Mouse (Mus musculus) hindbrain, embryonic 15.5 days (tissue): ENCODE measurements at regions not wholly inside any gene's neighbourhood (a gene's known extent, or its start where the extent isn't known, plus 50 kb on each side); places are given as distances from the start of the nearest gene placed in this dataset.
A peak's percentile ranks its signal among the peaks of the same experiment; 100 is the strongest.

Experiments
- ATAC-seq: fragments of 200-750 bp; cut with Nextera tagmentation; 2 replicates; pipeline ENCODE4 v1.8.0; 2017; ENCODE audit warnings: low read depth, moderate number of reproducible peaks, moderate TSS enrichment; ENCODE audit not compliant: low FRiP score
- H3K27ac ChIP-seq: fragments of 300-500 bp; sonication (generic); replicated peaks from 2 replicates; pipeline ENCODE4 v1.5.1; 2015; ENCODE audit warnings: mild to moderate bottlenecking, inconsistent platforms
- H3K27me3 ChIP-seq: fragments of 300-500 bp; sonication (generic); 2 replicates; pipeline ENCODE4 v1.6.1; 2015; ENCODE audit warnings: control low read depth, inconsistent platforms
- H3K36me3 ChIP-seq: fragments of 300-500 bp; sonication (generic); 2 replicates; pipeline ENCODE4 v1.6.1; 2015; ENCODE audit warnings: control low read depth, inconsistent platforms
- H3K4me1 ChIP-seq: fragments of 300-500 bp; sonication (generic); replicated peaks from 2 replicates; pipeline ENCODE4 v1.6.1; 2015; ENCODE audit warnings: control low read depth, inconsistent platforms
- H3K4me2 ChIP-seq: fragments of 300-500 bp; sonication (generic); 2 replicates; pipeline ENCODE4 v1.6.1; 2015; ENCODE audit warnings: moderate library complexity, mild to moderate bottlenecking, inconsistent platforms
- H3K4me3 ChIP-seq: fragments of 300-500 bp; sonication (generic); 2 replicates; pipeline ENCODE4 v1.5.1; 2015; ENCODE audit warnings: mild to moderate bottlenecking, inconsistent platforms
- H3K9ac ChIP-seq: fragments of 300-500 bp; sonication (generic); 2 replicates; pipeline ENCODE4 v1.6.1; 2015; ENCODE audit warnings: inconsistent platforms
- H3K9me3 ChIP-seq: fragments of 300-500 bp; sonication (generic); 2 replicates; pipeline ENCODE4 v1.6.1; 2016; ENCODE audit warnings: control low read depth, inconsistent platforms
- WGBS: fragments of 180-500 bp; shearing (Covaris S2); methylation state at CpG from one replicate; pipeline ENCODE4 v1.1.7; 2015; 5-methylcytosine and 5-hydroxymethylcytosine counted together

DNA sequence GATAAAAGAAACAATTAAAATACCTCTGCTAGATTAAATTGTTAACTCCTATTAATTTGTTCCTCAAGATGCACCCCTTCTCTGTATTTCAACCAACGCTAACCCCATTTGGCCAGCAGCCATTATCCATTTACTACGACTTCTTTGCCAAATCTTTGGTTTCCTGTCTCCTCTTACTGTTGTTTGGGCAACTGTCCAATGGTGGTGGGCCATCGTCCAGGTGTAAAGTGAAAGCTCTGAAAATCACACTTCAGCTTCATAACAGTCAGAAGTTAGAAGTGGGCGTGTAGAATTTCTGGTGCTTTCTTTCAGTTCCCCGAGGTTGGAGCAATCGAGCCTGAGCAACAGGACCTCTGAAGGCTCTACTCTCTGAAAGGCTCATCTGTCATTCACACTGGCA is 66.8 kb upstream of the Zbtb20 start:
- 61% methylated on average over 6 of the region's 6 CpGs for WGBS
- Histone ChIP-seq H3K4me3 (no peak overlapping the region), H3K4me2 (no peak overlapping the region), H3K4me1 (no peaks in the 10 kb centered on the region), H3K27ac (no peak overlapping the region), H3K9me3 (no peaks in the 10 kb centered on the region), H3K36me3 (no peaks in the 10 kb centered on the region), H3K9ac (no peak overlapping the region), H3K27me3 (no peaks in the 10 kb centered on the region)
- ATAC-seq = no peak

DNA sequence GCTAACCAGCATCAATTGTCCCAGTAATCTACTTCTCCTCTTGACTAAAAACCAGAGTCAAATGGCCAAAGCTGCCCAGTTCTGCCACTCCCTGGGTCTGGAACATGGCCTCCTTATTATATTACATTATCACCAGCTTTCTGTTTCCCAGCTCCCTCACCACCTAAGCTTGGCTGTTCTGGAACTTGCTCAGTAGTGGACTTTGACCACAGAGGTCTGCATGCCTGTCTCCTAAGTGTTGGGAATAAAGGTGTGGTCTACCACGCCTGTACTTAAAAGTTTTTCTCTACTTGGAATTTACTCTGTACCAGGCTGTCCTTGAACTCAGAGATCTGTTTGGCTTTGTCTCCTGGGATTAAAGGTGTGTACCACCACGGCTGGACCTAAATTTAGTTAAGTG is 68.1 kb upstream of the Zbtb20 start:
- H3K4me2 ChIP-seq = no peak overlapping the region
- no peak overlapping the region for H3K9ac ChIP-seq
- H3K27me3 ChIP-seq = no peaks in the 10 kb centered on the region
- whole genome bisulfite sequencing = 85% methylated on average over 2 of the region's 2 CpGs
- no peak overlapping the region for H3K27ac ChIP-seq
- H3K4me3 ChIP-seq = no peak overlapping the region
- H3K36me3 ChIP-seq = no peaks in the 10 kb centered on the region
- H3K9me3 ChIP-seq = no peaks in the 10 kb centered on the region
- H3K4me1 ChIP-seq = no peaks in the 10 kb centered on the region
- no peak for ATAC-seq

GRCm38 (mm10) chr16:42803609-42804008 is 72.1 kb upstream of the Zbtb20 start:
- no peaks in the 10 kb centered on the region for H3K36me3 ChIP-seq
- H3K9me3 ChIP-seq = no peaks in the 10 kb centered on the region
- no peaks in the 10 kb centered on the region for H3K4me1 ChIP-seq
- no peaks in the 10 kb centered on the region for H3K27me3 ChIP-seq
- no peak for ATAC-seq
- no peak overlapping the region for H3K4me2 ChIP-seq
- 65% methylated on average over 1 of the region's 1 CpGs for WGBS
- no peak overlapping the region for H3K27ac ChIP-seq
- no peak overlapping the region for H3K4me3 ChIP-seq
- no peak overlapping the region for H3K9ac ChIP-seq

DNA sequence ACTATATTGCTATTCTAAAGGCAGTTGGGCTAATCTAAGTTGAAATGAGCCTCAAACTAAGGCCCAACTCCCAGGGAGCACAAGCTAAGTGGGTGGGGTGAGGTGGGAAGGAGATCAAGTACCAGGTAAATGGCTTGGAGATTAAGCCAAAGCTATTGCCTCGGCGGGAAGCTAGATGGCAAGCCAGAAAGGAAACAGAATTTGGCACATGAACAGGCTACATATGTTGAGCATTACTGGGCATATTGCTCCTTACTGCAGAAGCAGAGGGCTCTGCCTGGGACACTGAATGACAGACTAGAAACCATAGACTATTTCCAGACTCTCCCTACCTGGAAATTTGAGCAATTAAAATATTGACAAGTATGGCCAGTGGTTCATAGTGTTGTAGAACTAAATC is 83.1 kb upstream of the Zbtb20 start:
- Histone ChIP-seq H3K9me3 (no peaks in the 10 kb centered on the region), H3K4me1 (no peaks in the 10 kb centered on the region), H3K27me3 (no peaks in the 10 kb centered on the region), H3K36me3 (no peaks in the 10 kb centered on the region), H3K4me3 (no peak overlapping the region), H3K9ac (no peak overlapping the region), H3K27ac (no peak overlapping the region), H3K4me2 (no peak overlapping the region)
- 77% methylated on average over 2 of the region's 2 CpGs for WGBS
- ATAC-seq = no peak

DNA sequence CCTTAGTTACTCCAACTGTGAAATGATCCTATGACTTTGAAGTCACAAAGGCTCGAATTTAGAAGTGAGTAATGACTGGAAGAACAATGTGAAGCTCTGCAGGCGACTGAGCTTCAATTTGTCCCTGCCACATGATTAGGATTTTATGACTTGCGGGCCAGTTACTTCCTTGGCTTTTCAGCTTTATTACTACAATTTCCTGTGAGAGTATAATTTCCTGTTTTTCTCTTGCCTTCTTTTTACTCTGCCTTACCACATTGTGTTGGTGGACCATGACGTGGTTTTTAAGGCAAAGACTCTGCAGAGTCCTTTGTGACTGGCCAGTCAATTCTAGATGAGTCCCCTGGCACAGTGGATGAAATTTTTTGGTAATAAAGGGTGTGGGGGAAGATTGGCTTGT is 91.0 kb upstream of the Zbtb20 start:
- Histone ChIP-seq H3K36me3 (no peaks in the 10 kb centered on the region), H3K4me1 (peaks cover 24% of the 10 kb centered on the region), H3K27ac (no peak overlapping the region), H3K9ac (no peak overlapping the region), H3K27me3 (no peaks in the 10 kb centered on the region), H3K4me2 (no peak overlapping the region), H3K9me3 (no peaks in the 10 kb centered on the region), H3K4me3 (no peak overlapping the region)
- 33% methylated on average over 4 of the region's 4 CpGs for WGBS
- no peak for ATAC-seq

GRCm38 (mm10) chr16:42784031-42784430 is 91.7 kb upstream of the Zbtb20 start:
- Histone ChIP-seq H3K9me3 (no peaks in the 10 kb centered on the region), H3K4me1 (peaks cover 24% of the 10 kb centered on the region), H3K9ac (no peak overlapping the region), H3K4me3 (no peak overlapping the region), H3K27ac (no peak overlapping the region; the same call in 1 of the 2 replicates), H3K36me3 (no peaks in the 10 kb centered on the region), H3K4me2 (no peak overlapping the region), H3K27me3 (no peaks in the 10 kb centered on the region)
- no peak for ATAC-seq
- WGBS = 27% methylated on average over 4 of the region's 4 CpGs

DNA sequence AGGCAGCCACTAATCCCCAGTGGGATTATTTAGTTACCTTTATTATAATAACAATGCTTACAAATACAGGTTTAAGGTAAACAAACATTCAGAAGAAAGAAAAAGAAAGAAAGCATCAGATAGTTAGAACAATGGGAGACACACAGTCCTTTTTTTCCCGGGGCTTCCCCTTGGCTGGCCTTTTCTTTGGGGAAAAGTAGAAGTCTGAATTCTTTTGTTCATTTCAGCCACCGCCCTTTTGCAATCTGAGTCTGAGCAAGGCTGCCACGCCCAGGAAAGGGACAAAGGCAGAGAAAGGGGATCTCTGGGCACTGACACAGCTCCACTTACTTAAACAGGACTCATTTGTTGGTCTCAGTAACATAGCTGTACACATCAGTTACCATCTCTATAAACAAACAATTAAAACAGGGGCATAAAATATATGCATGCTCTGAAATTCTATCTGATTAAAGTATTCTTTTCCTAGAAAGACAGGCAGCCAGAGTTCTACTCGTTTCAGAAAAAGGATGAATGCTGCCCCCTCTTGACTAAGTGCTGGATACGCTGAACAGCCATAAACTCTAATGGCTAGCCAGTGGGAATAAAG is 93.5 kb upstream of the Zbtb20 start:
- 2% methylated on average over 5 of the region's 5 CpGs for WGBS
- peak overlapping the region; percentile 38 for H3K4me2 ChIP-seq
- ATAC-seq = peak; percentile 85

GRCm38 (mm10) chr16:42781096-42782071 is 94.3 kb upstream of the Zbtb20 start:
- ATAC-seq = peak; percentile 70; the same call in 1 of the 2 replicates
- no peaks in the 10 kb centered on the region for H3K36me3 ChIP-seq
- H3K27me3 ChIP-seq = no peaks in the 10 kb centered on the region
- 0 out of 2 replicates have a peak overlapping the region, but pooled peaks have one; percentile 29 for H3K9ac ChIP-seq
- H3K4me3 ChIP-seq = no peak overlapping the region
- peaks cover 24% of the 10 kb centered on the region for H3K4me1 ChIP-seq
- 5% methylated on average over 12 of the region's 12 CpGs for WGBS
- peak overlapping the region; percentile 76 for H3K27ac ChIP-seq
- no peaks in the 10 kb centered on the region for H3K9me3 ChIP-seq
- peak overlapping the region; percentile 38; the same call in 1 of the 2 replicates for H3K4me2 ChIP-seq

More for the DNA sequence above, 93.5 kb upstream of the Zbtb20 start:
- Histone ChIP-seq H3K27me3 (no peaks in the 10 kb centered on the region), H3K27ac (peak overlapping the region; percentile 76), H3K4me1 (peaks cover 24% of the 10 kb centered on the region), H3K4me3 (no peak overlapping the region), H3K9me3 (no peaks in the 10 kb centered on the region), H3K36me3 (no peaks in the 10 kb centered on the region), H3K9ac (peak overlapping the region; percentile 29; the same call in 1 of the 2 replicates)

DNA sequence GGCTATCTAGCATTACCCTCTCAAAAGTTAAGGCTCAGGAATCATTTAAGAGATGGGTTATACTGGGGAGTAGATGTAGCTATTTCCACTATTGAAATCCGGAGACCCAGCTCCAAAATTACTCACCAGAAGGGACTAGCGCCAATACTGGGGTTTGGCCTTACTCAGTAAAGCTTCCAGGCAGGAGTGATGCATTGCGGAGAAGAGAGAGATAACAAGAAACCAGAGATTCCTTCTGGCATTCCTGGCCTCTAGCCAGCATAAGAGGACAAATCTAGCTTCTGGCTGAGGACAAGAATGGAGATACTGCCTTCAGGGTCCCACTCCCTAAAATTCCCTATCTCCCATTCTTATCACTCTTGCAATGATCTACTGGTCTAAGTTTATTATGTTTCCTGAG is 95.7 kb upstream of the Zbtb20 start:
- Histone ChIP-seq H3K4me1 (peaks cover 24% of the 10 kb centered on the region), H3K27me3 (no peaks in the 10 kb centered on the region), H3K27ac (no peak overlapping the region), H3K4me2 (no peak overlapping the region), H3K9ac (no peak overlapping the region), H3K36me3 (no peaks in the 10 kb centered on the region), H3K4me3 (no peak overlapping the region), H3K9me3 (no peaks in the 10 kb centered on the region)
- ATAC-seq = no peak
- 90% methylated on average over 3 of the region's 3 CpGs for WGBS

GRCm38 (mm10) chr16:42772640-42773039 is 103.0 kb upstream of the Zbtb20 start:
- Histone ChIP-seq H3K9ac (no peak overlapping the region), H3K27ac (no peak overlapping the region), H3K9me3 (no peaks in the 10 kb centered on the region), H3K4me3 (no peak overlapping the region), H3K36me3 (no peaks in the 10 kb centered on the region), H3K4me2 (no peak overlapping the region), H3K4me1 (no peaks in the 10 kb centered on the region), H3K27me3 (no peaks in the 10 kb centered on the region)
- no peak for ATAC-seq
- WGBS = 83% methylated on average over 2 of the region's 2 CpGs

- no peak overlapping the region for H3K4me3 ChIP-seq
- no peaks in the 10 kb centered on the region for H3K36me3 ChIP-seq
- H3K9me3 ChIP-seq = no peaks in the 10 kb centered on the region
- no peak overlapping the region for H3K27ac ChIP-seq
- no peaks in the 10 kb centered on the region for H3K4me1 ChIP-seq
- no peaks in the 10 kb centered on the region for H3K27me3 ChIP-seq
- ATAC-seq = no peak
- WGBS = 80% methylated on average over 1 of the region's 1 CpGs
- no peak overlapping the region for H3K4me2 ChIP-seq
- no peak overlapping the region for H3K9ac ChIP-seq
Measured at GRCm38 (mm10) chr16:42770199-42770598, 105.5 kb upstream of the Zbtb20 start.

- Histone ChIP-seq H3K4me2 (no peak overlapping the region), H3K36me3 (no peaks in the 10 kb centered on the region), H3K27me3 (no peaks in the 10 kb centered on the region), H3K27ac (no peak overlapping the region), H3K4me3 (no peak overlapping the region), H3K9me3 (no peaks in the 10 kb centered on the region), H3K4me1 (peaks cover 14% of the 10 kb centered on the region; the same call in 1 of the 2 replicates), H3K9ac (no peak overlapping the region)
- WGBS = 61% methylated on average over 5 of the region's 5 CpGs
- no peak for ATAC-seq
Measured at GRCm38 (mm10) chr16:42748681-42749080, 127.0 kb upstream of the Zbtb20 start.
